ENCODE assay signal across 17 mouse cellular contexts in genomic region chrX:152644827-152645226, GRCm38 (mm10).
DNase-seq lines count a peak whose midpoint lies in the region; ATAC-seq and TF ChIP-seq lines count a peak whose summit lies in the region.
"Had no signal": no experiment of that assay in that cellular context is flagged by ENCODE, and none has a peak within 500 bp of the region (broad histone marks: within the 10 kb centered on the region; RNA-seq: fewer than 3 reads in every experiment).

No protein-coding gene starts in this region.

- no peak for TF ChIP-seq CTCF in E14TG2a.4 (conservative IDR thresholded peaks at IDR 0.05; ENCODE audit: low read length)
- TF ChIP-seq CTCF in ES-Bruce4 (IDR thresholded peaks at IDR 0.05; ENCODE audit: low read depth, low read length) = no peak

- H3K4me2 ChIP-seq in midbrain, embryonic 16.5 days (ENCODE audit: low read length) = no peak overlapping the region
- no peak overlapping the region for H3K4me2 ChIP-seq in kidney, embryonic 14.5 days (replicated peaks; ENCODE audit: low read depth, low read length)
- H3K4me2 ChIP-seq: embryonic facial prominence, embryonic 13.5 days; limb, embryonic 13.5 days had no signal

- 0 out of 2 replicates have a peak overlapping the region, but pooled peaks have one; percentile 48 for H3K27ac ChIP-seq in ES-Bruce4 (ENCODE audit: insufficient read depth, low read length)
- 0 out of 2 replicates have a peak overlapping the region, but pooled peaks have one; percentile 13 for H3K27ac ChIP-seq in midbrain, embryonic 16.5 days (ENCODE audit: low read length)
- H3K27ac ChIP-seq in kidney, embryonic 14.5 days (ENCODE audit: low read depth, low read length) = no peak overlapping the region
- H3K27ac ChIP-seq: embryonic facial prominence, embryonic 13.5 days; limb, embryonic 13.5 days had no signal

- H3K36me3 ChIP-seq in E14TG2a.4 (ENCODE audit: insufficient read depth, low read length) (no peaks in the 10 kb centered on the region), ES-Bruce4 (ENCODE audit: control insufficient read depth, insufficient read depth, low read length, poor library complexity, severe bottlenecking) (no peaks in the 10 kb centered on the region)
- H3K36me3 ChIP-seq in midbrain, embryonic 16.5 days (ENCODE audit: control insufficient read depth, insufficient read depth, low read length) = no peaks in the 10 kb centered on the region
- no peaks in the 10 kb centered on the region for H3K36me3 ChIP-seq in kidney, embryonic 14.5 days (ENCODE audit: control insufficient read depth, insufficient read depth, low read length)
- H3K36me3 ChIP-seq: embryonic facial prominence, embryonic 13.5 days; forebrain, embryonic 10.5 days; limb, embryonic 13.5 days had no signal

- H3K4me3 ChIP-seq in E14TG2a.4 (replicated peaks; ENCODE audit: low read length) (peak overlapping the region; percentile 41; the same call in 1 of the 2 replicates), ES-Bruce4 (ENCODE audit: low read depth, low read length) (no peak overlapping the region)
- H3K4me3 ChIP-seq in midbrain, embryonic 16.5 days (ENCODE audit: low read depth, low read length) = no peak overlapping the region
- no peak overlapping the region for H3K4me3 ChIP-seq in kidney, embryonic 14.5 days (ENCODE audit: low read length)
- H3K4me3 ChIP-seq: embryonic facial prominence, embryonic 13.5 days; limb, embryonic 13.5 days had no signal

- H3K4me1 ChIP-seq in E14TG2a.4 (replicated peaks; ENCODE audit: low read depth, low read length) = peaks cover 38% of the 10 kb centered on the region
- no peaks in the 10 kb centered on the region for H3K4me1 ChIP-seq in ES-Bruce4 (ENCODE audit: control insufficient read depth, insufficient read depth, low read length)
- H3K4me1 ChIP-seq in midbrain, embryonic 16.5 days (ENCODE audit: control insufficient read depth, insufficient read depth, low read length) = peaks cover 3% of the 10 kb centered on the region; the same call in 1 of the 2 replicates
- H3K4me1 ChIP-seq in kidney, embryonic 14.5 days (ENCODE audit: control insufficient read depth, insufficient read depth, low read length) = no peaks in the 10 kb centered on the region
- H3K4me1 ChIP-seq: limb, embryonic 13.5 days had no signal

- H3K9me3 ChIP-seq in E14TG2a.4 (ENCODE audit: low read length) (no peaks in the 10 kb centered on the region), ES-Bruce4 (replicated peaks; ENCODE audit: control insufficient read depth, insufficient read depth, low read length, poor library complexity, severe bottlenecking) (no peaks in the 10 kb centered on the region)
- no peaks in the 10 kb centered on the region for H3K9me3 ChIP-seq in midbrain, embryonic 16.5 days (replicated peaks; ENCODE audit: control insufficient read depth, low read length, poor library complexity, severe bottlenecking)
- H3K9me3 ChIP-seq in kidney, embryonic 14.5 days (ENCODE audit: control insufficient read depth, low read length) = no peaks in the 10 kb centered on the region
- H3K9me3 ChIP-seq: embryonic facial prominence, embryonic 13.5 days; forebrain, embryonic 10.5 days; limb, embryonic 13.5 days had no signal

- TF ChIP-seq EP300 in ES-Bruce4 (IDR thresholded peaks at IDR 0.05; ENCODE audit: insufficient read depth, low read depth, low read length) = 0 out of 2 replicates have a peak, but pooled peaks have one; percentile 45

- H3K27me3 ChIP-seq in E14TG2a.4 (ENCODE audit: insufficient read depth, low read length) = no peaks in the 10 kb centered on the region
- no peaks in the 10 kb centered on the region for H3K27me3 ChIP-seq in ES-Bruce4 (ENCODE audit: control insufficient read depth, insufficient read depth, low read length, poor library complexity, severe bottlenecking)
- no peaks in the 10 kb centered on the region; the same call in none of the 2 replicates for H3K27me3 ChIP-seq in midbrain, embryonic 16.5 days (ENCODE audit: control insufficient read depth, insufficient read depth, low read depth, low read length)
- H3K27me3 ChIP-seq in kidney, embryonic 14.5 days (ENCODE audit: control insufficient read depth, insufficient read depth, low read length) = no peaks in the 10 kb centered on the region

- no peak overlapping the region for H3K9ac ChIP-seq in ES-Bruce4 (ENCODE audit: low read depth, poor library complexity, severe bottlenecking)
- H3K9ac ChIP-seq in midbrain, embryonic 16.5 days (ENCODE audit: low read depth, low read length) = no peak overlapping the region
- H3K9ac ChIP-seq in kidney, embryonic 14.5 days (ENCODE audit: low read depth, low read length) = no peak overlapping the region
- H3K9ac ChIP-seq: embryonic facial prominence, embryonic 13.5 days; limb, embryonic 13.5 days had no signal

- intact Hi-C loops in left cerebral cortex, postnatal 36 days (cut with DNase I) = no loop called here

- 32% methylated on average over 4 of the region's 4 CpGs for WGBS in midbrain, embryonic 16.5 days
- 47% methylated on average over 4 of the region's 4 CpGs for WGBS in kidney, embryonic 14.5 days

- DNase-seq in embryo, embryonic 9.5 days (ENCODE audit: extremely low spot score) = peak; percentile 25
- DNase-seq in left cerebral cortex, postnatal 36 days (ENCODE audit: low spot score in 2 of 2) = no peak
- DNase-seq: adrenal gland, postnatal 14 days; cerebellum, postnatal 10 days; gastrocnemius, postnatal 14 days; kidney, postnatal 36 days; lung, postnatal 36 days; thymus, postnatal 14 days had no signal

- ATAC-seq in midbrain, embryonic 16.5 days = no peak
- no peak for ATAC-seq in kidney, embryonic 14.5 days (ENCODE audit: low FRiP score, low TSS enrichment)
- ATAC-seq in inflammation-experienced regulatory T-cells, adult 6 months = no peak
- ATAC-seq: intestine, embryonic 16.5 days had no signal

- TF ChIP-seq POLR2A in ES-Bruce4 (IDR thresholded peaks at IDR 0.05; ENCODE audit: insufficient read depth, low read length) = no peak
